Mouse (Mus musculus): ENCODE data around the gene Zfyve28. TPM values are rescaled to one million over a fixed set of nuclear protein-coding genes. Genes with fewer than 3 reads are reported as not detected.
A peak's percentile ranks its signal among the peaks of the same experiment; 100 is the strongest.

Zfyve28 gene
- polyA plus RNA-seq, 1 experiment from 2014 or later: 0.21 TPM

DNA sequence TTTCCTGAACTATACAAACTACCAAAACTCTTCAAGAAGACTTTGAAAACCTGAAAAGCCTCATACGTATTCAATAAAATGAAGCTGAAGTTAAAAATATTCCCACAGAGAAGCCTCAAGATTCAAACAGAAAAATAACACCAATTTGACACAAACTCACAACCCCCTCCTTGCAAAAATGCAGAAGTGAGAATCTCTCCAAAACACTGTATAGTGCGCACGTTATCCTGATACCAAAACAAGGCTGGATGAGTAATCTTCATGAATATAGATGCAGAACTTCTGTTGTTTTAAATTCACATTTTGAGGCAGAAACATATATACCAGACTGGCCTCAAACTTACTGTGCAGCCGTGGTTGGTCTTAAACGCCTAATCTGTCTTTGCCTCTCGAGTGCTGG is 49.8 kb downstream of the Zfyve28 start:
- Histone ChIP-seq H3K36me3 (ENCODE audit: insufficient read depth) (no peaks in the 10 kb centered on the region), H3K27me3 (ENCODE audit: insufficient read depth, low read length) (no peaks in the 10 kb centered on the region), H3K4me1 (ENCODE audit: insufficient read depth) (peaks cover 3% of the 10 kb centered on the region; the same call in 1 of the 2 replicates), H3K9me3 (ENCODE audit: low read depth, low read length) (no peaks in the 10 kb centered on the region), H3K4me3 (ENCODE audit: low read depth, low read length) (no peak overlapping the region), H3K9ac (no peak overlapping the region), H3K4me2 (no peak overlapping the region), H3K27ac (ENCODE audit: low read depth) (no peak overlapping the region)
- TF ChIP-seq CTCF (IDR thresholded peaks at IDR 0.05; ENCODE audit: low read depth): no peak
- WGBS: 70% methylated on average over 6 of the region's 6 CpGs
- ATAC-seq (ENCODE audit: insufficient read depth) (no peak), DNase-seq (no peak)

DNA sequence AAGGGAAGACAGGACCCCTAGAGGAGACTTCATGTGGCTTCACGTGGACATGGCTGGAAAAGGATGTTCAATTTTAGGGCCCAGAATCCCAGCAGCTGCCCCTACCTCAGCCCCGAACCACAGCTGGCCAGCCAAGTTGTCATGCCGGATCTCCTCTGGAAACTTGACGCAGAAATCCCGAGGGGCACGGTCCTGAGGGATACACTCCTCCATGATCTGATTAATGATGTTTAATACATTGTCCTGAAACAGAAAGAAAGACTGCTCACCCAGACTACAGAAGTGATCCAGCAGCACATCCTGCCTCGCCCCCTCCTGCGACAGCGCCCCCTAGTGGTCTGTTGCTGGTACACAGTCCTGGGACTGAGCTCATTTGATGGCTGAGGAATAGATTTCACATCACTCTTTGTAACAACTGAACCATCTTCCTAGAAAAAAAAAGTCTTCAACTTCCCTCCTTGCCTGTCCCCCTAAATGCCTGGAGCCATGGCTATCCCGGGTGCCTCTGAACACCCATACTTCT is 52.3 kb downstream of the Zfyve28 start:
- Histone ChIP-seq H3K9me3 (ENCODE audit: low read depth, low read length) (no peaks in the 10 kb centered on the region), H3K4me3 (ENCODE audit: low read depth, low read length) (no peak overlapping the region), H3K27me3 (ENCODE audit: insufficient read depth, low read length) (no peaks in the 10 kb centered on the region), H3K9ac (no peak overlapping the region), H3K36me3 (ENCODE audit: insufficient read depth) (no peaks in the 10 kb centered on the region), H3K27ac (ENCODE audit: low read depth) (no peak overlapping the region), H3K4me2 (no peak overlapping the region), H3K4me1 (ENCODE audit: insufficient read depth) (no peaks in the 10 kb centered on the region)
- 53% methylated on average over 10 of the region's 10 CpGs for WGBS
- TF ChIP-seq CTCF (IDR thresholded peaks at IDR 0.05; ENCODE audit: low read depth): peak; percentile 83
- DNase-seq: peak; percentile 34
- no peak for ATAC-seq (ENCODE audit: insufficient read depth)

DNA sequence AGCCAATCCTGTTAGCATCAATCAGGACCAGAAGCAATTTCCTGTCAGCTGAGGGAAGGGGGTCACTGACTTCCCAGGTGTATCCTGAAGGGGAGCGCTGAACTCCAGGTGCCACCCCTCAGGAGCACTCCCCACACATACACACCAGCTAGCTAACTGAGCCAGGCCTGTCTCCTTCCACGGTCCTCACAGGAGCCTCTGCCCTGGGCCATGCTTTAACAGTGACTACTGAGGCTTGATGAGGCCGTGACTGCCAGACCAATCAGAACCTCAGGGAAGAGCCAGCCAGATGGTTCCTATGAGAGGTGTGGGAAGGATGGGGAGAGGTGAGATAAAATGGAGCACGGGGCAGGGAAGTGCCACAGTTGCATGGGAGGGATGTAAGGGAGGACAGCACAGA is 53.2 kb downstream of the Zfyve28 start:
- H3K9ac ChIP-seq: no peak overlapping the region
- H3K4me1 ChIP-seq (ENCODE audit: insufficient read depth): no peaks in the 10 kb centered on the region
- ATAC-seq (ENCODE audit: insufficient read depth): no peak
- no peaks in the 10 kb centered on the region for H3K36me3 ChIP-seq (ENCODE audit: insufficient read depth)
- no peak for TF ChIP-seq CTCF (IDR thresholded peaks at IDR 0.05; ENCODE audit: low read depth)
- H3K4me2 ChIP-seq: no peak overlapping the region
- no peaks in the 10 kb centered on the region for H3K27me3 ChIP-seq (ENCODE audit: insufficient read depth, low read length)
- H3K4me3 ChIP-seq (ENCODE audit: low read depth, low read length): no peak overlapping the region
- H3K9me3 ChIP-seq (ENCODE audit: low read depth, low read length): no peaks in the 10 kb centered on the region
- DNase-seq: no peak
- 56% methylated on average over 4 of the region's 4 CpGs for WGBS
- no peak overlapping the region for H3K27ac ChIP-seq (ENCODE audit: low read depth)

DNA sequence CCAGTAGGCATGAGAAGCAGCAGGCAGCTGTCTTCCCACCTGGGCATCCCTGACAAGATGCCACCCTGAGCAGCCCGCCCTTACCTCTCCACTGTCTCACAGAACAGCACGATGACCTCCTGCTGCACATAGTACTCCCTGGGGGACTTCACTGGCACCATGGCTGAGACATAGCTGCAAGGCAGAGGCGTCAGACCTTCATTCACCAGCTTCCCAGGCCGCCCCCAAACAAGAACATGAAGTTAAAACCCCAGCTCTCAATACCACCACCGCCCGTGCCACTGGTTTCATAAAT is 55.1 kb downstream of the Zfyve28 start:
- Histone ChIP-seq H3K9me3 (ENCODE audit: low read depth, low read length) (no peaks in the 10 kb centered on the region), H3K4me3 (ENCODE audit: low read depth, low read length) (no peak overlapping the region), H3K9ac (no peak overlapping the region), H3K4me1 (ENCODE audit: insufficient read depth) (no peaks in the 10 kb centered on the region), H3K27ac (ENCODE audit: low read depth) (no peak overlapping the region), H3K27me3 (ENCODE audit: insufficient read depth, low read length) (no peaks in the 10 kb centered on the region), H3K4me2 (no peak overlapping the region), H3K36me3 (ENCODE audit: insufficient read depth) (no peaks in the 10 kb centered on the region)
- no peak for DNase-seq
- no peak for ATAC-seq (ENCODE audit: insufficient read depth)
- 80% methylated on average over 6 of the region's 6 CpGs for WGBS
- no peak for TF ChIP-seq CTCF (IDR thresholded peaks at IDR 0.05; ENCODE audit: low read depth)

DNA sequence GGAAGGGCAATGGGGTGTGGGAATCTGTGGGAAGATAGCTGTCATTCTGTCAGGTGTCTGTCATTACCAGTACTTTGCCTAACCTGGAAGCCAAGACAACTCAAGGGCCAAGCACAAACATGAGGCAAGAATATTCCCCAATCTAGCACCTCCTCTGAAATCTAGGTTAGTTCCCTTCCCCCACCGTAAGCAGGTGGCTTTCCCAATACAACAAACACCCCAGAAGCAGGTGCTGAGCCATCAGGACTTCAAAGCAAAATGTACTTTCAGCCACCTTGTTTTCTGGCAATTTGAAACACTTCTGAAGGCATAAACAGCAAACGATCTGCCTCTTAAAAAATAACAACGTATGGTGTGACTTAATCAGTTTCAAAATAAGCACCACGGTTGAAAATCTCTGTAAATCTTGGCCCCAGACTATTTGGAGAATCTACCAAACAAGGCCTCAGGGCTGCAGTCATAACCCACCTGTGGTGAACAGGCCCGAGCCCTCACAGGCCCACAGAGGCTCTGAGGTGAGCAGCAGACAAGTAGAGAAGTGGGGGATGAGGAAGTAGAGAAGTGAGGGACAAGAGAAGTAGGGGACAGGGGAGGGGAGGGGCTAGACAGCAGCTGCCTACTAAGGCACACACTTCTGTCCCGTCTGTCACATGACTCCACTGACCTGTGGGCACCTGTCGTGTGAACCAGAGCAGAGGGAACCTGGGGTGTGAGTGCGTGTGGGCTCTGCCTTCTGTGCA is 55.6 kb downstream of the Zfyve28 start:
- 63% methylated on average over 8 of the region's 8 CpGs for WGBS
- no peaks in the 10 kb centered on the region for H3K36me3 ChIP-seq (ENCODE audit: insufficient read depth)
- H3K9ac ChIP-seq: no peak overlapping the region
- ATAC-seq (ENCODE audit: insufficient read depth) (no peak), DNase-seq (no peak)
- no peak overlapping the region for H3K27ac ChIP-seq (ENCODE audit: low read depth)
- no peak for TF ChIP-seq CTCF (IDR thresholded peaks at IDR 0.05; ENCODE audit: low read depth)
- no peaks in the 10 kb centered on the region for H3K4me1 ChIP-seq (ENCODE audit: insufficient read depth)
- no peaks in the 10 kb centered on the region for H3K9me3 ChIP-seq (ENCODE audit: low read depth, low read length)
- H3K4me2 ChIP-seq: no peak overlapping the region
- H3K4me3 ChIP-seq (ENCODE audit: low read depth, low read length): no peak overlapping the region
- no peaks in the 10 kb centered on the region for H3K27me3 ChIP-seq (ENCODE audit: insufficient read depth, low read length)

DNA sequence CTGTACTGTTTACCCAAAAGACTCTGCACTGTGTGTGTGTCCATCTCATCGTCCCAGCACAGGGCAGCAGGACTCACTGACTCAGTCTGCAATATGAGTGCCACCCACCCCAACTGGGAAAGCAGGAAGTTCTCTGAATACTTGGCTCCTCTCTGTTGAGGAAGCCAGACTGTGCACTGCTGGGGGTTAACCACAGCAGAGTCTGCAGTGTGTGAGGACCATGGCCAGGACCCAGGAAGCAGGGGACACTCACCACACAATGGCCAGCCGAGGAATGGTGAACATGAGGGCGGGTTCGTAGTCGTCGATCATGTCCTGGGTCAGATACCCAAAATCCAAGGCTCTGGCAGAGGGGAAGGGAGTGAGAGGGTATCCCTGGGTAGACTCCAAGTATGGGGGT is 56.3 kb downstream of the Zfyve28 start:
- Histone ChIP-seq H3K4me3 (ENCODE audit: low read depth, low read length) (no peak overlapping the region), H3K9me3 (ENCODE audit: low read depth, low read length) (no peaks in the 10 kb centered on the region), H3K9ac (no peak overlapping the region), H3K27me3 (ENCODE audit: insufficient read depth, low read length) (no peaks in the 10 kb centered on the region), H3K4me2 (no peak overlapping the region), H3K4me1 (ENCODE audit: insufficient read depth) (no peaks in the 10 kb centered on the region), H3K27ac (ENCODE audit: low read depth) (no peak overlapping the region), H3K36me3 (ENCODE audit: insufficient read depth) (no peaks in the 10 kb centered on the region)
- 76% methylated on average over 6 of the region's 6 CpGs for WGBS
- no peak for TF ChIP-seq CTCF (IDR thresholded peaks at IDR 0.05; ENCODE audit: low read depth)
- ATAC-seq (ENCODE audit: insufficient read depth) (no peak), DNase-seq (no peak)

DNA sequence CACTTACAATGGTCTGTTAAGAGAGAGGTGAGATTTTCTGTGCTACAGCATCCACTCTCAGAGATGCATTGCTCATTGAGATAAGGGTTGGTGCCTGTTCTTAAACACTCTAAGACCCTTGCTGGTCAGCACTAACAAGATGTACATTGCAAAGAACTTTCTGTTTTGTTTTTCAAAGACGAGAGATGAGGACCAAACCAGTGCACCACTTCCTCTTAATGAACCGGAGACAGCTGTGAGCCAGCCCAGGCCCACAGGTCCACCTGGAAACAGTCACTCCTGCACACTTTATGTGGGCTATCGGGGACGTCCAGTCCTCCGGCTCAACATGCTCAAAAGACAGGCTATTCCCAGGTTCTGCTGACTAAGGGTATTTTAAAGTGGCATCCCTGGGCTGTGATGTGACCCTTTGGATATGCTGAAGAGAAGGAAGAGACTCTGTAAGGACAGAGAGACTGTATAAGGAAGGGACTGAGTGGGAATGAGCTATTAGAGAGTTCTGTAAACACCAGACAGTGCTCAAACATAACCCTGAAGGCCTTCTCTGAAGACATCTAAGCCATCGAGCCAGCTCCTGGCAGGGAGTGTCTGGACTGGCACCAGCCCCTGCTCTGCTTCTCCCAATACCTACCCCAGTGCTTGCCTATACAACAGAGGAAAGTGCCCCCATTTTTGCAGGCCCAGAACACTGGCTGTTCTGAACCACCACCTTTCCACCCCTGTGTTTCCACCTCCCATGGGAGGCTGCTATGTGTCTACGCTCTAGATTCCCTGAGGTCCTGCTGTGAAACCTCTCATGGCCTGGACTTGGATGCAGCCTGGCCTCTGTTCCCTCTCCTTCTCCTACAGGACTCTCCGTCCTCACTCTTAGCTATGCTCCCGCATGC is 57.4 kb downstream of the Zfyve28 start:
- H3K4me3 ChIP-seq (ENCODE audit: low read depth, low read length): no peak overlapping the region
- WGBS: 68% methylated on average over 9 of the region's 9 CpGs
- ATAC-seq (ENCODE audit: insufficient read depth) (no peak), DNase-seq (no peak)
- TF ChIP-seq CTCF (IDR thresholded peaks at IDR 0.05; ENCODE audit: low read depth): no peak
- no peaks in the 10 kb centered on the region for H3K27me3 ChIP-seq (ENCODE audit: insufficient read depth, low read length)
- H3K4me1 ChIP-seq (ENCODE audit: insufficient read depth): no peaks in the 10 kb centered on the region
- H3K36me3 ChIP-seq (ENCODE audit: insufficient read depth): no peaks in the 10 kb centered on the region
- no peaks in the 10 kb centered on the region for H3K9me3 ChIP-seq (ENCODE audit: low read depth, low read length)
- H3K27ac ChIP-seq (ENCODE audit: low read depth): no peak overlapping the region
- no peak overlapping the region for H3K9ac ChIP-seq
- no peak overlapping the region for H3K4me2 ChIP-seq
